Mouse (Mus musculus): Measurements from ENCODE around the gene Zfp536.

DNA sequence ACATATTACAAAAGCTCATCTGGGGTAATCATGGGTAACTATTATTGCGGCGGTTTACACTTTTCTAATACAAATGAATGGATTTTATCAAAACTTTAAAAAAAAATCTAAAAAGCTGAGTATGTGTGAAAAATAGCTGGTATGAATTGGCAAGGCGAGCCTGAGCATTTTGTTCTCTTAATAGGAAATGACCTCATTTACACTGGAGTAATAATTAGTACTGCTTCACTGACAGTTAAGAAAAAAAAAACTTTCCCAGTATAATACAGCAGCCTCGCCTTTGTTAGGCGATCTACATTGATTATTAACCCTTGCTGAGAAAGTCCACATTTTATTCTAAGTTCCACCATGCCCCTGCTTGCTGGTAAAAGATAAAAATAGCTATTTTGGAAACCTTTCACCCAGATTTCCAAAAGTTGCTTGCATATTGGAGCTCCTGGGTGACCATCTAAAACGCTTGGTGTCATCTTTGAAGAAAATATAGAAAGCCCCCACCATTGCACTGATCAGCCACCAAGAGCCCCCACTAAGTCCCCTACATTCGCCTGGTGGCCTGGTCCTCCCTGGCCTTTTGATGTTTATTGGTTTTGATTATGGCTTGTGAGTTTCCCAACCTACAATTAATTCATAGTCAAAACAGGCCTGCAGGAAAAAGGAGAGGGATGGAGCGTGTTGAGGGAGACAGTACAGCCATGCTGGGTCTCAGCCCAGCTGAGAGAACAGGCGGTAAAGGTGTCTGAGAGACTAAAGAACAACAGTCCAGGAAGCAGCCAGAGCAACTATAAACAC is 49.2 kb downstream of the Zfp536 start:
- no peak for TF ChIP-seq CTCF (IDR thresholded peaks at IDR 0.05; ENCODE audit: low read depth)
- TF ChIP-seq EP300 (IDR thresholded peaks at IDR 0.05; ENCODE audit: low read depth), result no peak

All from heart, postnatal 0 days (tissue).